Mouse (Mus musculus): Measurements from ENCODE around the gene Slc12a3. TPM values are rescaled to one million over a fixed set of nuclear protein-coding genes. Genes with fewer than 3 reads are reported as not detected.

The Slc12a3 gene
- total and polyA plus RNA-seq, 3 experiments: 0.16 to 0.39 (median 0.39) TPM

GRCm38 (mm10) chr8:94292072-94292471 is 36.9 kb upstream of the Slc12a3 start:
- TF ChIP-seq EP300 (IDR thresholded peaks at IDR 0.05; ENCODE audit: insufficient read depth, low read depth, low read length) (no peak), POLR2A (IDR thresholded peaks at IDR 0.05; ENCODE audit: insufficient read depth, low read depth, low read length) (no peak), CTCF (IDR thresholded peaks at IDR 0.05) (no peak)
- DNase-seq: peak; percentile 41 to 53
- intact Hi-C loops (cut with DNase I): no loop called here
- 16% methylated on average over 6 of the region's 6 CpGs for WGBS
- H3K27me3 ChIP-seq (ENCODE audit: control insufficient read depth, insufficient read depth, low read length): no peaks in the 10 kb centered on the region
- H3K4me1 ChIP-seq (ENCODE audit: control insufficient read depth, insufficient read depth, low read length): peaks cover 8% of the 10 kb centered on the region
- no peak overlapping the region for H3K9ac ChIP-seq (ENCODE audit: low read depth, low read length)
- H3K79me2 ChIP-seq (replicated peaks; ENCODE audit: control insufficient read depth, insufficient read depth, low read length): no peaks in the 10 kb centered on the region
- H3K27ac ChIP-seq: no peak overlapping the region; the same call in 1 of the 2 replicates
- H3K36me3 ChIP-seq (ENCODE audit: control insufficient read depth, insufficient read depth, low read length): peaks cover 5% of the 10 kb centered on the region; the same call in 1 of the 2 replicates
- no peak overlapping the region for H3K4me3 ChIP-seq

- TF ChIP-seq POLR2A (IDR thresholded peaks at IDR 0.05; ENCODE audit: insufficient read depth, low read depth, low read length) (no peak), CTCF (IDR thresholded peaks at IDR 0.05) (no peak), EP300 (IDR thresholded peaks at IDR 0.05; ENCODE audit: insufficient read depth, low read depth, low read length) (no peak)
- intact Hi-C loops (cut with DNase I): no loop called here
- no peaks in the 10 kb centered on the region for H3K79me2 ChIP-seq (replicated peaks; ENCODE audit: control insufficient read depth, insufficient read depth, low read length)
- H3K4me3 ChIP-seq: no peak overlapping the region
- no peak overlapping the region for H3K9ac ChIP-seq (ENCODE audit: low read depth, low read length)
- no peak overlapping the region for H3K27ac ChIP-seq
- DNase-seq: no peak
- H3K27me3 ChIP-seq (ENCODE audit: control insufficient read depth, insufficient read depth, low read length): no peaks in the 10 kb centered on the region
- H3K4me1 ChIP-seq (ENCODE audit: control insufficient read depth, insufficient read depth, low read length): peaks cover 8% of the 10 kb centered on the region
- 93% methylated on average over 8 of the region's 8 CpGs for WGBS
- peaks cover 3% of the 10 kb centered on the region; the same call in 1 of the 2 replicates for H3K36me3 ChIP-seq (ENCODE audit: control insufficient read depth, insufficient read depth, low read length)
These were observed 36.4 kb upstream of the Slc12a3 start for GRCm38 (mm10) chr8:94292626-94293025.

- intact Hi-C loops (cut with DNase I): no loop called here
- H3K36me3 ChIP-seq (ENCODE audit: control insufficient read depth, insufficient read depth, low read length): no peaks in the 10 kb centered on the region
- 79% methylated on average over 6 of the region's 6 CpGs for WGBS
- H3K9ac ChIP-seq (ENCODE audit: low read depth, low read length): no peak overlapping the region
- peaks cover 5% of the 10 kb centered on the region for H3K4me1 ChIP-seq (ENCODE audit: control insufficient read depth, insufficient read depth, low read length)
- H3K27me3 ChIP-seq (ENCODE audit: control insufficient read depth, insufficient read depth, low read length): no peaks in the 10 kb centered on the region
- no peaks in the 10 kb centered on the region for H3K79me2 ChIP-seq (replicated peaks; ENCODE audit: control insufficient read depth, insufficient read depth, low read length)
- DNase-seq: no peak
- no peak overlapping the region for H3K4me3 ChIP-seq
- TF ChIP-seq EP300 (IDR thresholded peaks at IDR 0.05; ENCODE audit: insufficient read depth, low read depth, low read length): no peak
- no peak for TF ChIP-seq POLR2A (IDR thresholded peaks at IDR 0.05; ENCODE audit: insufficient read depth, low read depth, low read length)
- no peak for TF ChIP-seq CTCF (IDR thresholded peaks at IDR 0.05)
- H3K27ac ChIP-seq: no peak overlapping the region
These were observed 33.3 kb upstream of the Slc12a3 start for GRCm38 (mm10) chr8:94295687-94296086.

- Histone ChIP-seq H3K79me2 (replicated peaks; ENCODE audit: control insufficient read depth, insufficient read depth, low read length) (no peaks in the 10 kb centered on the region), H3K36me3 (ENCODE audit: control insufficient read depth, insufficient read depth, low read length) (no peaks in the 10 kb centered on the region), H3K27ac (no peak overlapping the region), H3K9ac (ENCODE audit: low read depth, low read length) (no peak overlapping the region), H3K27me3 (ENCODE audit: control insufficient read depth, insufficient read depth, low read length) (no peaks in the 10 kb centered on the region), H3K4me1 (ENCODE audit: control insufficient read depth, insufficient read depth, low read length) (peaks cover 2% of the 10 kb centered on the region), H3K4me3 (no peak overlapping the region)
- no peak for DNase-seq
- intact Hi-C loops (cut with DNase I): no loop called here
- TF ChIP-seq CTCF (IDR thresholded peaks at IDR 0.05) (no peak), EP300 (IDR thresholded peaks at IDR 0.05; ENCODE audit: insufficient read depth, low read depth, low read length) (no peak), POLR2A (IDR thresholded peaks at IDR 0.05; ENCODE audit: insufficient read depth, low read depth, low read length) (no peak)
- WGBS: 69% methylated on average over 9 of the region's 9 CpGs
These were observed 32.5 kb upstream of the Slc12a3 start for GRCm38 (mm10) chr8:94296312-94296991.

GRCm38 (mm10) chr8:94297101-94297500 is 31.9 kb upstream of the Slc12a3 start:
- TF ChIP-seq EP300 (IDR thresholded peaks at IDR 0.05; ENCODE audit: insufficient read depth, low read depth, low read length) (no peak), POLR2A (IDR thresholded peaks at IDR 0.05; ENCODE audit: insufficient read depth, low read depth, low read length) (no peak), CTCF (IDR thresholded peaks at IDR 0.05) (no peak)
- intact Hi-C loops (cut with DNase I): no loop called here
- Histone ChIP-seq H3K27ac (no peak overlapping the region), H3K79me2 (replicated peaks; ENCODE audit: control insufficient read depth, insufficient read depth, low read length) (no peaks in the 10 kb centered on the region), H3K4me3 (no peak overlapping the region), H3K4me1 (ENCODE audit: control insufficient read depth, insufficient read depth, low read length) (no peaks in the 10 kb centered on the region), H3K9ac (ENCODE audit: low read depth, low read length) (no peak overlapping the region), H3K36me3 (ENCODE audit: control insufficient read depth, insufficient read depth, low read length) (no peaks in the 10 kb centered on the region), H3K27me3 (ENCODE audit: control insufficient read depth, insufficient read depth, low read length) (no peaks in the 10 kb centered on the region)
- WGBS: 61% methylated on average over 6 of the region's 6 CpGs
- no peak for DNase-seq

- TF ChIP-seq EP300 (IDR thresholded peaks at IDR 0.05; ENCODE audit: insufficient read depth, low read depth, low read length) (no peak), POLR2A (IDR thresholded peaks at IDR 0.05; ENCODE audit: insufficient read depth, low read depth, low read length) (no peak), CTCF (IDR thresholded peaks at IDR 0.05) (no peak)
- Histone ChIP-seq H3K4me3 (no peak overlapping the region), H3K9ac (ENCODE audit: low read depth, low read length) (no peak overlapping the region), H3K36me3 (ENCODE audit: control insufficient read depth, insufficient read depth, low read length) (no peaks in the 10 kb centered on the region; the same call in 1 of the 2 replicates), H3K4me1 (ENCODE audit: control insufficient read depth, insufficient read depth, low read length) (no peaks in the 10 kb centered on the region), H3K27me3 (ENCODE audit: control insufficient read depth, insufficient read depth, low read length) (no peaks in the 10 kb centered on the region), H3K27ac (no peak overlapping the region), H3K79me2 (replicated peaks; ENCODE audit: control insufficient read depth, insufficient read depth, low read length) (no peaks in the 10 kb centered on the region)
- intact Hi-C loops (cut with DNase I): no loop called here
- WGBS: 87% methylated on average over 4 of the region's 4 CpGs
- DNase-seq: no peak
These were observed 28.2 kb upstream of the Slc12a3 start for GRCm38 (mm10) chr8:94300809-94301208.
